Mouse (Mus musculus): Measurements from ENCODE around the gene Itih5. TPM values are rescaled to one million over a fixed set of nuclear protein-coding genes. Genes with fewer than 3 reads are reported as not detected.

The Itih5 gene
- polyA plus RNA-seq (2012; rRNA removed): 2.0 and 2.1 TPM in 2 replicates

DNA sequence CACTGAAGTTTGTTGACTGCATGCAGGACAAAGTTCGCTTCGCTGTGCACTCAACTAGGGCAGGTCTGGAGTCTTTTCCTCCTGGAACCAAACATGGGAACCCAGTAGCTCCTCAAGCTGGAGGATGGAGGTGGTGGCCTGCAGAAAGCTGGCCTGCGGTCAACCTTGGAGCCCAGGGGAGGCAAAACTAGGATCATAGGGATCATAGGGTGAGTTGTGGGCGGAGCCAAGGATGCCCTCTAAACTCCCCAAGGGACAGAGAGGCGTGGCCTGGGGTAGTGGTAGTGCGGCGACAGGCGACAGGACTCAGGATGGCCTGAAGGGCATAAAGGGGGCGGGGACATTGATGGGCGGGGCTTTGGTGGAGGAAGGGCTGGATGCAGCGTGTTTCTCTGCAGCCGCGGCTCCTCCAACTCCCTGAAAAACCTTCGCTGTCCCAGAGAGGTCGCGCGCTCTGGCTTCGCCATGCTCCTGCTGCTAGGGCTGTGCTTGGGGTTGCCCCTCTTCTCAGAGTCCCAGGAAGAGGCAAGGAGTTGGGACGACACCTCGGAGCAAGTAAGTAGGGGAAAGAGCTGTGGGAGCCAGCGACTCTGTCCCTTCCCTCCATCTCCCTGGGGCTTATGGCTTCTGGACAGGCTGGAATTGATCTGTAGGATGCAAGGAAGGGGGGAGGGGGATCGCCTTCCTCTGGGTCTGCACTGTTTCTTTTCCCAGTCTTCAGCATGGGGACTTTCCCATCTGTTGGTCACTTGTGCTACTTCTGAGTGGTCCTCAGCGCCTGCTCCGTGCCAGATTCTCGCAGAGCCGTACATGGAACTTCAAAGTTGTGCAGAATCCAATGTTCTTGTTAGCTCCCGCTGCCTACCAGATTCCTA is at the start of gene Itih5:
TSS of gene Itih5 (plus strand) at position 371 of the 875 bp plus-strand sequence.

DNA sequence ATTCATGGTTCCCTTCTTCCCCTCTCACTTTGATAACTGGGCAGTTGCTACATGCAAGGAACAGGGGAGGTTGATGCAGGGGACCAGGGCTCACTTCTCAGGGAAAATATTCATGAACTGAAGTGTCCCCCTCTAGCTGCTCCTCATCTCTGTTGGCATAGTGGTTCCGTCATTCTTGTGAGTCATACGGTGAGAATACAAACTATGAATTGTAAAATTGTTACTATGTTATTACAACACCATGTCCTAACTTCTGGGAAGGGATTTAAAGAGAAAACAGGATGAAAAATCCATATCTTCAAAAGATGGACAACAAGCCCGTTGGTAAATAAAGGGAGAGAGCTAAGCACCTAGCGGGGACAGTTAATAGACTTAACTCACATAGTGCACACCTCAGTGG is 22.1 kb upstream of the Itih5 start, which contains the start of gene Itih2:
TSS of gene Itih2 (minus strand) at position 101 of the 400 bp plus-strand sequence.

Other genes with a start within 250 kb of the Itih5 start
- 4.6 and 5.5 TPM in 2 replicates for gene Taf3, start 105.0 kb upstream of the Itih5 start, polyA plus RNA-seq (2012; rRNA removed)
- 191 and 222 TPM in 2 replicates for gene Atp5c1, start 73.1 kb upstream of the Itih5 start, polyA plus RNA-seq (2012; rRNA removed)
- gene Kin, start 73.0 kb upstream of the Itih5 start, polyA plus RNA-seq (2012; rRNA removed): 10.1 and 11.1 TPM in 2 replicates
- gene Itih2, start 22.2 kb upstream of the Itih5 start, polyA plus RNA-seq (2012; rRNA removed): 300 and 347 TPM in 2 replicates
- 0.14 TPM in 2 replicates for gene Sfmbt2, start 216.9 kb downstream of the Itih5 start, polyA plus RNA-seq (2012; rRNA removed)

All from liver, embryonic 14 days (tissue).